Mouse (Mus musculus): ENCODE measurements around the gene Bri3bp. TPM values are rescaled to one million over a fixed set of nuclear protein-coding genes. Genes with fewer than 3 reads are reported as not detected.

Bri3bp gene
- polyA plus RNA-seq (2012; fragmentation: generic; extraction: Trizol), result 10 to 100 TPM; 17.7 to 27.6 TPM

DNA sequence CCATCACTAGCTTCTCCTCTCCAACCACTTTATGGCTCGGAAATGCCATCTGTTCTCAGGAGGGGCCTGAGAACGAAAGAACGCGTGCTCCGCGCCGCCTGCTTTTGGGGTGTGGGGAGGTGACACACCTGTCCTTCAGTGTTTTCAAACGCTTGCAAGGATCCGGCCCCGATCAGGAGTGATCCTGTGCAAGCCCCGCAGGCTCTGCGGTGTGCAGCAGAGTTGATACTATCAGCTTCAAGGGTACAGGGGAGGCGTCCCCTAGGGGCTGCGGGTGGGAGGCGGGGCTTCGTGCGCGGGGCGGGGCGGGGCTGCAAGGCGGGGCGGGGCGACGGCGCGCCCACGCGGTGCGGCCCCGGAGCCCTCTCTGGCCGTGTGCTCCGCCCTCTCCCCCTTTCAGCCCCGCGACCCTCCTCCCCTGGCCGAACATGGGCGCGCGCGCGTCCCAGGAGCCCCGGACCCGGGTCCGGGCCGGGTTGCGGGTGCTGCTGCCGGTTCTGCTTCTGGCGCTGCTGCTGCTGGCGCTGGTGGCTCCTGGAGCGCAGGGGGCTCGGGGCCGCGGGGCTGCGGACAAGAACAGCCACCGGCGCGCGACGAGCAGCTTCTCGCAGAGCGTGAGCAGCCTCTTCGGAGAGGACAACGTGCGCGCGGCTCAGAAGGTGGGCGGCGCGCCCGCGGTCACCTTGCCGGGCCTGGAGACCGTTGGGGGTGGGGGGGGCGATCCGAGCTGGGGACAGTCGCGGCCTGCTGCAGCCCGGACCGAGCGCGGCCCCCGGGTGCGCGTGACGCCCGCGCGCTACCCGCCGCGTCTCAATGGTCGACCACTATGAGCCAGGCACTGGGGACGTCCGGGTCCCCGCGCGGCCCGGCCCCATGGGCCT lies at the start of gene Bri3bp:
Bri3bp (plus strand) TSS at position 335 of the 881 bp plus-strand sequence.

DNA sequence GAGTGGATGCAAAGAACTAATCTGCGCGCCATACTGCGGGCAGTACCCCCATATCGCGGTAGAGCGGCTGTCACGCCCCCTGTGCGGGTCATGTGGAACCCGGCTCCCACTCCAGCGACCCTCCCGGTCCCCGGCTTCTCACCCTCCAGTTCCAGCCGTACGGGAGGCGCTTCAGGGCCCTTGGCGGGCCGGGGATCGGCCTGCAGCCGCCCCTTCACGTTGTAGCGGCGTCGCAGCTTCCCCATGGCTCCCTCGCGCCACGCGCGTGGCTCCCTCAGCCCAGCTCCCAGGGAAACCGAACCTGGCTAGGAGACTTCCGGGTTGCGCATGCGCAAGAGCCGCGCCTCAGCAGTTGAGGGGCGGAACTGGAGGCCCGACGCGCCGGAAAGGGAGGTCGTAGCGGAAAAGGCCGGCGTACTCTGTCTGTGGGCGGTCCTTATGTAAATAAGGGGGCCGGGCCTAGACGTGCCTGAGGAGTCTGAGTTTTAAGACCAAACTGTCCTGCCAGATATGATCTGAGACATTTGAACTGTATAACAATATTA lies 7.5 kb upstream of the Bri3bp start, which contains the start of gene Dhx37:
Dhx37 (minus strand) TSS at position 329 of the 545 bp plus-strand sequence.

DNA sequence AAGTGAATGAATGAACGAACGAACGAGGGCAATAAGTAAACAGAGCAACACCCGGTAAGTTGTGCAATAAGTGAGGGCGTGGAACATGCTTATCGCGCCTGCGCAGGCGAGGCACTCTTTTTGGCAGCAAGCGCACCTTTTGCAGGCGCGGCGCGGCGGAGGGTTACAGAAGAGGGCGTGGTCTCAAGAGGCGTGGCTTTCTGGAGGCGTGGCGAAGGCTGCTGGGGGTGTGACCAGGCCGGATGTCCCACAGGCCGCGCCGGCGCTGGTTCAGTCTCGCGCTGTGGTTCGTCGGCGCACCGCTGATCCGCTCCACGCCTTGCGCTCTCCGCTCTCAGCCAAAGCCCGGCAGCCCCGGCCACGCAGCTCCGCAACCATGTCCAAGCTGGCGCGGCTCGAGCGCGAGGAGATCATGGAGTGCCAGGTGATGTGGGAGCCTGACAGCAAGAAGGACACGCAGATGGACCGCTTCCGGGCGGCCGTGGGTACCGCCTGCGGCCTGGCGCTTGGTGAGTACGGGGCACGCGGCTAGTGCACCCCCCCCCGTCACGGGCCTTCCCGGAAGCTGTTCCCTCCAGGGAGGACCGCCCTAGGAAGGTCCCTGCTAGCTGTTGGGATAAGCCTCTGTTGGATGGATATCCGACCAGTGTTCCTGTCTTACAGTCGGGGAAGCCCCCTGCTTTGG lies 34.4 kb downstream of the Bri3bp start, which contains the start of gene Aacs:
Aacs (plus strand) TSS at position 214 of the 685 bp plus-strand sequence.

Other genes starting within 250 kb of the Bri3bp start
- gene Scarb1, start 100.5 kb upstream of the Bri3bp start, polyA plus RNA-seq (2012; fragmentation: generic; extraction: Trizol), result 10 to 100 TPM; 11.4 to 18.7 TPM
- gene Gm10382, start 52.2 kb upstream of the Bri3bp start, polyA plus RNA-seq (2012; fragmentation: generic; extraction: Trizol), result under 1 TPM; 0.51 to 0.73 TPM
- gene Ubc, start 51.4 kb upstream of the Bri3bp start, polyA plus RNA-seq (2012; fragmentation: generic; extraction: Trizol), result 100 to 1,000 TPM; 394 to 918 TPM
- 10 to 100 TPM; 15.4 to 16.5 TPM for gene Dhx37, start 7.4 kb upstream of the Bri3bp start, polyA plus RNA-seq (2012; fragmentation: generic; extraction: Trizol)
- gene Aacs, start 34.2 kb downstream of the Bri3bp start, polyA plus RNA-seq (2012; fragmentation: generic; extraction: Trizol), result 10 to 100 TPM; 26.6 to 42.1 TPM
- under 1 TPM in 1 of 2 experiments, not detected in 1; 0.01 TPM for gene Tmem132b, start 90.2 kb downstream of the Bri3bp start, polyA plus RNA-seq (2012; fragmentation: generic; extraction: Trizol)